Mouse (Mus musculus) hematopoietic multipotent progenitor cell, adult 10-12 weeks (in vitro differentiated cells): Measurements from ENCODE around the gene Syne2. TPM values are rescaled to one million over a fixed set of nuclear protein-coding genes. Genes with fewer than 3 reads are reported as not detected.

Source experiments
- polyA plus RNA-seq: library from polyadenylated mRNA; stranded (reverse); fragments of >175 nt; gene quantifications from 2 replicates; pipeline ENCODE4 v1.2.3, GENCODE M21; 2012; ENCODE audit warnings: low replicate concordance

Gene Syne2
- polyA plus RNA-seq = 6.4 and 7.0 TPM in 2 replicates

GRCm38 (mm10) chr12:75817959-75818452 is at the start of gene Syne2:
Syne2 (plus strand) TSS chr12:75818134.

Other genes starting within 250 kb of the Syne2 start
- 43.5 and 95.4 TPM in 2 replicates for gene Ppp2r5e, start 221.9 kb upstream of the Syne2 start, polyA plus RNA-seq
- 2.0 and 9.3 TPM in 2 replicates for gene Wdr89, start 148.6 kb upstream of the Syne2 start, polyA plus RNA-seq
- gene Sgpp1, start 82.4 kb upstream of the Syne2 start, polyA plus RNA-seq = 27.6 and 28.4 TPM in 2 replicates